Mouse (Mus musculus) embryo, embryonic 11.5 days (tissue): Measurements from ENCODE around the gene Fbxw9.

Experiments used
- DNase-seq: peaks from one replicate; pipeline ENCODE4 v3.0.0-alpha.2; 2012; ENCODE audit warnings: low read depth, low spot score

The Fbxw9 gene

GRCm38 (mm10) chr8:85083108-85083813, 23.4 kb downstream of the Fbxw9 start, which contains the start of gene Man2b1:
Gene Man2b1 (plus strand): TSS chr8:85083270.
- DNase-seq: peak; percentile 51

- DNase-seq: no peak
Observed at GRCm38 (mm10) chr8:85084633-85085032, 24.8 kb downstream of the Fbxw9 start.

- no peak for DNase-seq
Observed at GRCm38 (mm10) chr8:85086238-85086637, 26.4 kb downstream of the Fbxw9 start.

GRCm38 (mm10) chr8:85088771-85089170, 28.9 kb downstream of the Fbxw9 start:
- DNase-seq: no peak

- DNase-seq: no peak
Observed at GRCm38 (mm10) chr8:85090856-85091255, 31.0 kb downstream of the Fbxw9 start.

GRCm38 (mm10) chr8:85091526-85092090, 31.8 kb downstream of the Fbxw9 start:
- no peak for DNase-seq

GRCm38 (mm10) chr8:85095051-85095450, 35.2 kb downstream of the Fbxw9 start:
- no peak for DNase-seq

- DNase-seq: no peak
Observed at GRCm38 (mm10) chr8:85095566-85095965, 35.7 kb downstream of the Fbxw9 start.

- DNase-seq: no peak
Observed at GRCm38 (mm10) chr8:85096196-85096595, 36.3 kb downstream of the Fbxw9 start.

GRCm38 (mm10) chr8:85096850-85097249, 37.0 kb downstream of the Fbxw9 start:
- no peak for DNase-seq

GRCm38 (mm10) chr8:85100076-85100665, 40.3 kb downstream of the Fbxw9 start:
- DNase-seq: no peak

- DNase-seq: no peak
Observed at GRCm38 (mm10) chr8:85113241-85113640, 53.4 kb downstream of the Fbxw9 start.

- no peak for DNase-seq
Observed at GRCm38 (mm10) chr8:85115501-85115900, 55.6 kb downstream of the Fbxw9 start.
